Mouse (Mus musculus) heart, embryonic 13.5 days (tissue): ENCODE results near the gene Gmfb. TPM values are rescaled to one million over a fixed set of nuclear protein-coding genes. Genes with fewer than 3 reads are reported as not detected.

Experiments used
- ATAC-seq: fragments of 200-750 bp; cut with Nextera tagmentation; 2 replicates; pipeline ENCODE4 v1.8.0; 2017; ENCODE audit warnings: moderate TSS enrichment; ENCODE audit not compliant: insufficient number of reproducible peaks, low FRiP score, low TSS enrichment; ENCODE audit errors: extremely low read depth
- H3K27ac ChIP-seq: fragments of 300-500 bp; sonication (generic); replicated peaks from 2 replicates; pipeline ENCODE4 v1.5.1; 2015; ENCODE audit warnings: moderate library complexity, mild to moderate bottlenecking, inconsistent platforms
- H3K27me3 ChIP-seq: fragments of 300-500 bp; sonication (generic); replicated peaks from 2 replicates; pipeline ENCODE4 v1.6.1; 2015; ENCODE audit warnings: mild to moderate bottlenecking, inconsistent platforms
- H3K36me3 ChIP-seq: fragments of 300-500 bp; sonication (generic); 2 replicates; pipeline ENCODE4 v1.6.1; 2015; ENCODE audit warnings: mild to moderate bottlenecking, inconsistent platforms
- H3K4me1 ChIP-seq: fragments of 300-500 bp; sonication (generic); 2 replicates; pipeline ENCODE4 v1.6.1; 2015; ENCODE audit warnings: inconsistent platforms
- H3K4me2 ChIP-seq: fragments of 300-500 bp; sonication (generic); 2 replicates; pipeline ENCODE4 v1.6.1; 2015; ENCODE audit warnings: inconsistent platforms, mild to moderate bottlenecking, moderate library complexity
- H3K4me3 ChIP-seq: fragments of 300-500 bp; sonication (generic); 2 replicates; pipeline ENCODE4 v1.5.1; 2015; ENCODE audit warnings: moderate library complexity, mild to moderate bottlenecking, inconsistent platforms
- H3K9ac ChIP-seq: fragments of 300-500 bp; sonication (generic); 2 replicates; pipeline ENCODE4 v1.6.1; 2015; ENCODE audit warnings: inconsistent platforms, mild to moderate bottlenecking, moderate library complexity
- H3K9me3 ChIP-seq: fragments of 300-500 bp; sonication (generic); 2 replicates; pipeline ENCODE4 v1.6.1; 2016; ENCODE audit warnings: inconsistent platforms
- WGBS: fragments of 180-500 bp; shearing (Covaris S2); methylation state at CpG from one replicate; pipeline ENCODE4 v1.1.7; 2015; ENCODE audit warnings: mixed read lengths; 5-methylcytosine and 5-hydroxymethylcytosine counted together
- polyA plus RNA-seq: library from polyadenylated mRNA; unstranded; fragments of >200 nt; fragmentation: Nextera tagmentation; extraction: Ambion mirVana; gene quantifications from 2 replicates; pipeline ENCODE4 v1.2.1, GENCODE M21; 2015

The Gmfb gene
- polyA plus RNA-seq, 1 experiment from 2014 or later, result 47.9 TPM

- 83% methylated on average over 7 of the region's 7 CpGs for WGBS
- peaks cover 94% of the 10 kb centered on the region for H3K36me3 ChIP-seq
- ATAC-seq, result no peak
- H3K4me3 ChIP-seq, result no peak overlapping the region
- peaks cover 8% of the 10 kb centered on the region for H3K9me3 ChIP-seq
- H3K9ac ChIP-seq, result no peak overlapping the region
- no peak overlapping the region for H3K27ac ChIP-seq
- H3K27me3 ChIP-seq, result no peaks in the 10 kb centered on the region
- H3K4me1 ChIP-seq, result 0 out of 2 replicates have a peak, but pooled peaks cover 5% of the 10 kb centered on the region
- no peak overlapping the region for H3K4me2 ChIP-seq
Measured at GRCm38 (mm10) chr14:46779217-46779616, 42.8 kb downstream of the Gmfb start.

- Histone ChIP-seq H3K9me3 (peaks cover 8% of the 10 kb centered on the region), H3K4me2 (no peak overlapping the region), H3K4me3 (no peak overlapping the region), H3K27ac (no peak overlapping the region), H3K27me3 (no peaks in the 10 kb centered on the region), H3K4me1 (0 out of 2 replicates have a peak, but pooled peaks cover 4% of the 10 kb centered on the region), H3K9ac (no peak overlapping the region), H3K36me3 (peaks cover 93% of the 10 kb centered on the region)
- no peak for ATAC-seq
- 92% methylated on average over 9 of the region's 9 CpGs for WGBS
Measured at GRCm38 (mm10) chr14:46778756-46779155, 43.3 kb downstream of the Gmfb start.

GRCm38 (mm10) chr14:46770036-46770435 lies 52.0 kb downstream of the Gmfb start:
- WGBS, result 86% methylated on average over 6 of the region's 6 CpGs
- H3K4me3 ChIP-seq, result no peak overlapping the region
- H3K9me3 ChIP-seq, result no peaks in the 10 kb centered on the region
- no peak overlapping the region for H3K9ac ChIP-seq
- ATAC-seq, result no peak
- H3K27ac ChIP-seq, result no peak overlapping the region
- H3K27me3 ChIP-seq, result no peaks in the 10 kb centered on the region
- peaks cover 88% of the 10 kb centered on the region for H3K36me3 ChIP-seq
- no peak overlapping the region for H3K4me2 ChIP-seq
- H3K4me1 ChIP-seq, result no peaks in the 10 kb centered on the region

GRCm38 (mm10) chr14:46767116-46767515 lies 54.9 kb downstream of the Gmfb start:
- Histone ChIP-seq H3K36me3 (peaks cover 76% of the 10 kb centered on the region), H3K27ac (no peak overlapping the region), H3K4me1 (peaks cover under 1% of the 10 kb centered on the region), H3K4me2 (no peak overlapping the region), H3K27me3 (no peaks in the 10 kb centered on the region), H3K9ac (no peak overlapping the region), H3K4me3 (no peak overlapping the region), H3K9me3 (no peaks in the 10 kb centered on the region)
- WGBS, result 82% methylated on average over 12 of the region's 12 CpGs
- ATAC-seq, result no peak

GRCm38 (mm10) chr14:46761186-46761585 lies 60.9 kb downstream of the Gmfb start:
- no peak for ATAC-seq
- H3K4me3 ChIP-seq, result peak overlapping the region; percentile 88
- WGBS, result 36% methylated on average over 6 of the region's 6 CpGs

GRCm38 (mm10) chr14:46760355-46761029 lies 61.5 kb downstream of the Gmfb start, which contains the start of gene Cdkn3:
TSS of gene Cdkn3 (plus strand) at chr14:46760541.
- Histone ChIP-seq H3K4me1 (peaks cover 15% of the 10 kb centered on the region), H3K4me2 (peak within 1 kb of the TSS; percentile 95), H3K9ac (peak within 1 kb of the TSS; percentile 87), H3K27ac (peak within 1 kb of the TSS; percentile 48), H3K36me3 (peaks cover 19% of the 10 kb centered on the region), H3K27me3 (no peaks in the 10 kb centered on the region), H3K9me3 (no peaks in the 10 kb centered on the region), H3K4me3 (peak within 1 kb of the TSS; percentile 88)
- WGBS, result under 1% methylated on average over 54 of the region's 54 CpGs
- peak; percentile 99 for ATAC-seq

More at GRCm38 (mm10) chr14:46761186-46761585, 60.9 kb downstream of the Gmfb start:
- H3K9me3 ChIP-seq, result no peaks in the 10 kb centered on the region
- H3K27ac ChIP-seq, result no peak overlapping the region
- H3K4me1 ChIP-seq, result peaks cover 15% of the 10 kb centered on the region
- no peaks in the 10 kb centered on the region for H3K27me3 ChIP-seq
- peak overlapping the region; percentile 87 for H3K9ac ChIP-seq
- peaks cover 22% of the 10 kb centered on the region for H3K36me3 ChIP-seq
- H3K4me2 ChIP-seq, result peak overlapping the region; percentile 95

- H3K4me3 ChIP-seq, result peak overlapping the region; percentile 88
- no peaks in the 10 kb centered on the region for H3K27me3 ChIP-seq
- no peaks in the 10 kb centered on the region for H3K9me3 ChIP-seq
- no peak overlapping the region for H3K27ac ChIP-seq
- H3K36me3 ChIP-seq, result peaks cover 16% of the 10 kb centered on the region
- H3K4me2 ChIP-seq, result peak overlapping the region; percentile 95
- peaks cover 15% of the 10 kb centered on the region for H3K4me1 ChIP-seq
- H3K9ac ChIP-seq, result no peak overlapping the region
- no peak for ATAC-seq
- WGBS, result 3% methylated on average over 7 of the region's 7 CpGs
Measured at GRCm38 (mm10) chr14:46759970-46760354, 62.1 kb downstream of the Gmfb start.

Other genes with a start within 250 kb of the Gmfb start
- 47.3 and 53.8 TPM in 2 replicates for gene Cdkn3, start 61.7 kb downstream of the Gmfb start, polyA plus RNA-seq
- gene Cnih1, start 33.8 kb downstream of the Gmfb start, polyA plus RNA-seq, result 162 and 175 TPM in 2 replicates
- gene Cgrrf1, start 9.9 kb upstream of the Gmfb start, polyA plus RNA-seq, result 24.3 and 25.4 TPM in 2 replicates
- gene Samd4, start 60.6 kb upstream of the Gmfb start, polyA plus RNA-seq, result 13.4 and 16.3 TPM in 2 replicates